Mouse (Mus musculus) brain, embryonic 14.5 days (tissue): ENCODE data around the gene Itpr1.

ENCODE experiments used
- CTCF ChIP-seq: fragments of 200-500 bp; IDR thresholded peaks from 2 replicates; pipeline ENCODE4 v1.5.1; 2012; ENCODE audit warnings: inconsistent platforms, mild to moderate bottlenecking, moderate library complexity, borderline replicate concordance; ENCODE audit not compliant: insufficient read depth, insufficient read length; ENCODE audit errors: extremely low read depth
- POLR2A ChIP-seq: fragments of 200-500 bp; IDR thresholded peaks from 2 replicates; pipeline ENCODE4 v1.6.1; 2012; ENCODE audit warnings: mild to moderate bottlenecking, inconsistent platforms, borderline replicate concordance; ENCODE audit not compliant: poor library complexity, insufficient read depth, insufficient read length, severe bottlenecking; ENCODE audit errors: extremely low read depth

- TF ChIP-seq POLR2A, result no peak
- TF ChIP-seq CTCF, result no peak
Observed at GRCm38 (mm10) chr6:108233070-108233469, 20.2 kb downstream of the Itpr1 start.
